In the genomic region with DNA sequence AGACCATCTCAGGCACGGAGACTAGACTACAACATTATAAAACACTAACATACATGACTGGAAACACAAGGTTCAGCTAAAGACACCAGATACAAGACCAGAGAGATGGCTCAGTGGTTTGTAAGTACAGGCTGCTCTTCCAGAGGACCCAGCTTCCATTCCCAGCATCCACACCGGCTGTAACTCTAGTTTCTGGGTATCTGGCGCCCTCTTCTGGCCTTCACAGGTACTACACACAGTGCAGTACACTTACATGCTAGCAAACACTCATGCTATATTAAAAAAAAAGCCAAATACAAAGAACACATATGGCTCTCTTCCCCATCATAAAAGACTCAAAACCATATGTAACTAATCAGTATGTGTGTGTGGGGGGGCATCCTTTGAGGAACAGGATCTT, we compare ENCODE assay signal across 16 mouse cellular contexts. TPM values are rescaled to one million over a fixed set of nuclear protein-coding genes. Genes with fewer than 3 reads are reported as not detected.
DNase-seq lines count a peak whose midpoint lies in the region; ATAC-seq and TF ChIP-seq lines count a peak whose summit lies in the region.
"Had no signal": no experiment of that assay in that cellular context is flagged by ENCODE, and none has a peak within 500 bp of the region (broad histone marks: within the 10 kb centered on the region; RNA-seq: fewer than 3 reads in every experiment).

No protein-coding gene starts in this region.

- no peak overlapping the region for H3K9ac ChIP-seq in kidney, embryonic 16.5 days (replicated peaks; ENCODE audit: low read length)
- H3K9ac ChIP-seq: forebrain, embryonic 12.5 days; hindbrain, embryonic 14.5 days; limb, embryonic 15.5 days; neural tube, embryonic 15.5 days had no signal

- no peak overlapping the region for H3K4me2 ChIP-seq in kidney, embryonic 16.5 days (replicated peaks; ENCODE audit: low read depth, low read length)
- H3K4me2 ChIP-seq: forebrain, embryonic 12.5 days; hindbrain, embryonic 14.5 days; limb, embryonic 15.5 days; neural tube, embryonic 15.5 days had no signal

- DNase-seq in kidney, adult 2 months: no peak
- no peak for DNase-seq in testis, postnatal 10 days (ENCODE audit: low spot score)
- DNase-seq in right cerebral cortex, adult 18-20 months: no peak
- no peak for DNase-seq in right cerebral cortex, postnatal 10 days (ENCODE audit: low spot score in 2 of 2)
- DNase-seq: cerebellum, postnatal 14 days; gastrocnemius, postnatal 14 days; kidney, postnatal 14 days; thymus, postnatal 36 days had no signal

- peak; percentile 53 for TF ChIP-seq CTCF in kidney, adult 2 months (conservative IDR thresholded peaks at IDR 0.05; ENCODE audit: insufficient read depth, insufficient read length, low read depth, low read length)
- peak; percentile 80; the same call in 1 of the 2 replicates for TF ChIP-seq CTCF in testis, adult 2 months (IDR thresholded peaks at IDR 0.05; ENCODE audit: control insufficient read depth, insufficient read depth, insufficient replicate concordance, low read depth, low read length)
- TF ChIP-seq CTCF in bone marrow macrophage, adult 2 months (IDR thresholded peaks at IDR 0.05; ENCODE audit: low read depth, low read length): peak; percentile 57

- no peaks in the 10 kb centered on the region for H3K36me3 ChIP-seq in kidney, adult 2 months (ENCODE audit: control insufficient read depth, insufficient read depth, low read length)
- H3K36me3 ChIP-seq in kidney, embryonic 16.5 days (ENCODE audit: insufficient read depth, low read length): no peaks in the 10 kb centered on the region
- no peaks in the 10 kb centered on the region for H3K36me3 ChIP-seq in testis, adult 2 months (ENCODE audit: control insufficient read depth, insufficient read depth, low read length)
- H3K36me3 ChIP-seq: forebrain, embryonic 12.5 days; limb, embryonic 15.5 days; neural tube, embryonic 15.5 days had no signal

- no peak overlapping the region for H3K27ac ChIP-seq in kidney, adult 2 months (ENCODE audit: insufficient read depth, low read depth, low read length)
- H3K27ac ChIP-seq in kidney, embryonic 16.5 days (ENCODE audit: low read length): no peak overlapping the region
- H3K27ac ChIP-seq in testis, adult 2 months (ENCODE audit: control insufficient read depth, insufficient read depth, low read depth, low read length): no peak overlapping the region
- no peak overlapping the region for H3K27ac ChIP-seq in bone marrow macrophage, adult 2 months (ENCODE audit: insufficient read depth, low read depth, low read length)
- H3K27ac ChIP-seq: forebrain, embryonic 12.5 days; hindbrain, embryonic 14.5 days; limb, embryonic 15.5 days; neural tube, embryonic 15.5 days had no signal

- WGBS in kidney, adult 2 months: 66% methylated on average over 3 of the region's 3 CpGs
- WGBS in kidney, embryonic 16.5 days: 66% methylated on average over 3 of the region's 3 CpGs

- no peak for TF ChIP-seq POLR2A in kidney, adult 2 months (IDR thresholded peaks at IDR 0.05; ENCODE audit: low read depth, low read length)
- no peak for TF ChIP-seq POLR2A in testis, adult 2 months (IDR thresholded peaks at IDR 0.05; ENCODE audit: control insufficient read depth, low read depth, low read length)
- no peak for TF ChIP-seq POLR2A in bone marrow macrophage, adult 2 months (IDR thresholded peaks at IDR 0.05; ENCODE audit: borderline replicate concordance, low read depth, low read length)

- 0 out of 2 replicates have a peak, but pooled peaks cover 5% of the 10 kb centered on the region for H3K9me3 ChIP-seq in kidney, embryonic 16.5 days (ENCODE audit: low read length)
- H3K9me3 ChIP-seq: forebrain, embryonic 12.5 days; neural tube, embryonic 15.5 days had no signal

- ATAC-seq in kidney, embryonic 16.5 days (ENCODE audit: low FRiP score, low TSS enrichment): no peak
- ATAC-seq: activated CD4-positive, CD25-positive, alpha-beta regulatory T cell, adult 4 months had no signal

- no peaks in the 10 kb centered on the region for H3K27me3 ChIP-seq in kidney, adult 2 months (replicated peaks; ENCODE audit: control insufficient read depth, insufficient read depth, low read length)
- no peaks in the 10 kb centered on the region for H3K27me3 ChIP-seq in kidney, embryonic 16.5 days (ENCODE audit: insufficient read depth, low read length)
- H3K27me3 ChIP-seq in testis, adult 2 months (ENCODE audit: control insufficient read depth, insufficient read depth, low read length): no peaks in the 10 kb centered on the region
- H3K27me3 ChIP-seq: forebrain, embryonic 12.5 days; limb, embryonic 15.5 days; neural tube, embryonic 15.5 days had no signal

- no peak overlapping the region for H3K4me3 ChIP-seq in kidney, adult 2 months (ENCODE audit: insufficient read depth, low read depth, low read length)
- H3K4me3 ChIP-seq in kidney, embryonic 16.5 days (ENCODE audit: low read length): no peak overlapping the region
- no peak overlapping the region for H3K4me3 ChIP-seq in testis, adult 2 months (ENCODE audit: control insufficient read depth, low read depth, low read length)
- H3K4me3 ChIP-seq in bone marrow macrophage, adult 2 months (ENCODE audit: insufficient read depth, low read length): no peak overlapping the region
- H3K4me3 ChIP-seq: forebrain, embryonic 12.5 days; limb, embryonic 15.5 days; neural tube, embryonic 15.5 days had no signal

- H3K4me1 ChIP-seq in kidney, adult 2 months (ENCODE audit: control insufficient read depth, insufficient read depth, low read length): no peaks in the 10 kb centered on the region
- H3K4me1 ChIP-seq in kidney, embryonic 16.5 days (ENCODE audit: insufficient read depth, low read length): no peaks in the 10 kb centered on the region
- no peaks in the 10 kb centered on the region for H3K4me1 ChIP-seq in testis, adult 2 months (ENCODE audit: control insufficient read depth, insufficient read depth, low read length)
- H3K4me1 ChIP-seq in bone marrow macrophage, adult 2 months (ENCODE audit: control insufficient read depth, insufficient read depth, low read length): no peaks in the 10 kb centered on the region
- H3K4me1 ChIP-seq: forebrain, embryonic 12.5 days; limb, embryonic 15.5 days; neural tube, embryonic 15.5 days had no signal

RNA-seq across cellular contexts. Expression of gene Srrm1, which starts 22.3 kb away (rescaled TPM):
- polyA plus RNA-seq in kidney, adult 2 months (2012; rRNA removed): 17.1 and 21.6 TPM in 2 replicates
- polyA plus RNA-seq in kidney, embryonic 16.5 days (2015; fragmentation: Nextera tagmentation; extraction: Ambion mirVana): 180 and 233 TPM in 2 replicates
- polyA plus RNA-seq in testis, adult 2 months (2012; rRNA removed): 23.5 and 25.7 TPM in 2 replicates
- 129 and 141 TPM in 2 replicates for polyA plus RNA-seq in bone marrow macrophage, adult 2 months (2012; ENCODE audit: insufficient read depth, insufficient read length, missing spikeins)

RNA-seq across cellular contexts. Expression of gene Ncmap, which starts 22.6 kb away (rescaled TPM):
- 0.75 and 0.88 TPM in 2 replicates for polyA plus RNA-seq in kidney, adult 2 months (2012; rRNA removed)
- 2.0 and 4.3 TPM in 2 replicates for polyA plus RNA-seq in kidney, embryonic 16.5 days (2015; fragmentation: Nextera tagmentation; extraction: Ambion mirVana)
- polyA plus RNA-seq in testis, adult 2 months (2012; rRNA removed): 1.6 and 2.1 TPM in 2 replicates
- not detected in 2 replicates for polyA plus RNA-seq in bone marrow macrophage, adult 2 months (2012; ENCODE audit: insufficient read depth, insufficient read length, missing spikeins)

RNA-seq across cellular contexts. Expression of gene Rcan3, which starts 58.2 kb away (rescaled TPM):
- 13.2 and 13.4 TPM in 2 replicates for polyA plus RNA-seq in kidney, adult 2 months (2012; rRNA removed)
- polyA plus RNA-seq in kidney, embryonic 16.5 days (2015; fragmentation: Nextera tagmentation; extraction: Ambion mirVana): 15.0 and 15.3 TPM in 2 replicates
- polyA plus RNA-seq in testis, adult 2 months (2012; rRNA removed): 2.6 and 3.0 TPM in 2 replicates
- polyA plus RNA-seq in bone marrow macrophage, adult 2 months (2012; ENCODE audit: insufficient read depth, insufficient read length, missing spikeins): 16.7 and 24.3 TPM in 2 replicates
